Mouse (Mus musculus) cerebellum, adult 11 months (tissue): ENCODE measurements at regions not wholly inside any gene's neighbourhood (a gene's known extent, or its start where the extent isn't known, plus 50 kb on each side); places are given as distances from the start of the nearest gene placed in this dataset.
"Not testable (repeated sequence)": the region's sequence is repeated elsewhere in the genome, so short reads cannot be mapped to it uniquely, and the experiment has no call there.

Experiments
- DNase-seq: peaks from one replicate; pipeline ENCODE4 v3.0.0; 2022

- peak; percentile 32 for DNase-seq
Observed at GRCm38 (mm10) chr8:88064414-88065110, 54.0 kb upstream of the Cnep1r1 start.

GRCm38 (mm10) chr8:88059107-88059506, 59.5 kb upstream of the Cnep1r1 start:
- not testable (repeated sequence) for DNase-seq

GRCm38 (mm10) chr8:88057686-88058234, 60.8 kb upstream of the Cnep1r1 start:
- DNase-seq = no peak

- DNase-seq = no peak
Observed at GRCm38 (mm10) chr8:88050651-88051050, 67.9 kb upstream of the Cnep1r1 start.

GRCm38 (mm10) chr8:88049091-88049490, 69.5 kb upstream of the Cnep1r1 start:
- peak; percentile 37 for DNase-seq

- no peak for DNase-seq
Observed at GRCm38 (mm10) chr8:88045995-88046394, 72.6 kb upstream of the Cnep1r1 start.

GRCm38 (mm10) chr8:88039286-88039685, 79.3 kb upstream of the Cnep1r1 start:
- DNase-seq = no peak

GRCm38 (mm10) chr8:88037994-88038393, 78.6 kb upstream of the Zfp423 start:
- DNase-seq = no peak

- no peak for DNase-seq
Observed at GRCm38 (mm10) chr8:88033054-88033453, 73.7 kb upstream of the Zfp423 start.

- DNase-seq = no peak
Observed at GRCm38 (mm10) chr8:88024496-88024895, 65.1 kb upstream of the Zfp423 start.

GRCm38 (mm10) chr8:88023423-88023822, 64.0 kb upstream of the Zfp423 start:
- DNase-seq = peak; percentile 32

GRCm38 (mm10) chr8:88022776-88023385, 63.5 kb upstream of the Zfp423 start:
- DNase-seq = no peak

- no peak for DNase-seq
Observed at GRCm38 (mm10) chr8:88019243-88020115, 60.1 kb upstream of the Zfp423 start.

- DNase-seq = no peak
Observed at GRCm38 (mm10) chr8:88018494-88018893, 59.1 kb upstream of the Zfp423 start.

- DNase-seq = no peak
Observed at GRCm38 (mm10) chr8:88012177-88012825, 52.9 kb upstream of the Zfp423 start.

- peak; percentile 13 for DNase-seq
Observed at GRCm38 (mm10) chr8:88010566-88010965, 51.2 kb upstream of the Zfp423 start.

GRCm38 (mm10) chr8:88009878-88010277, 50.5 kb upstream of the Zfp423 start:
- no peak for DNase-seq
